Mouse (Mus musculus) forebrain, embryonic 14.5 days (tissue): ENCODE data around the gene Hs6st1. TPM values are rescaled to one million over a fixed set of nuclear protein-coding genes. Genes with fewer than 3 reads are reported as not detected.

Experiments
- ATAC-seq: fragments of 200-750 bp; cut with Nextera tagmentation; 2 replicates; pipeline ENCODE4 v1.8.0; 2017; ENCODE audit warnings: mild to moderate bottlenecking, moderate library complexity
- DNase-seq: peaks from one replicate; pipeline ENCODE4 v3.0.0-alpha.2; 2015; ENCODE audit warnings: low spot score
- H3K27ac ChIP-seq: fragments of 300-500 bp; sonication (generic); 2 replicates; pipeline ENCODE4 v1.5.1; 2014; ENCODE audit warnings: low read depth, mild to moderate bottlenecking, control low read depth, low read length, moderate library complexity
- H3K27me3 ChIP-seq: fragments of 300-500 bp; sonication (generic); replicated peaks from 2 replicates; pipeline ENCODE4 v1.6.1; 2014; ENCODE audit warnings: low read length, control low read depth, mixed read lengths; ENCODE audit not compliant: control insufficient read depth, insufficient read depth
- H3K36me3 ChIP-seq: fragments of 300-500 bp; sonication (generic); 2 replicates; pipeline ENCODE4 v1.6.1; 2014; ENCODE audit warnings: low read length, control low read depth; ENCODE audit not compliant: control insufficient read depth, insufficient read depth
- H3K4me1 ChIP-seq: fragments of 300-500 bp; sonication (generic); 2 replicates; pipeline ENCODE4 v1.6.1; 2014; ENCODE audit warnings: antibody characterized with exemption, low read length, control low read depth; ENCODE audit not compliant: control insufficient read depth, insufficient read depth
- H3K4me2 ChIP-seq: fragments of 300-500 bp; sonication (generic); 2 replicates; pipeline ENCODE4 v1.6.1; 2014; ENCODE audit warnings: mild to moderate bottlenecking, control low read depth, low read length
- H3K4me3 ChIP-seq: fragments of 300-500 bp; sonication (generic); 2 replicates; pipeline ENCODE4 v1.5.1; 2014; ENCODE audit warnings: low read depth, low read length, control low read depth
- H3K9ac ChIP-seq: fragments of 300-500 bp; sonication (generic); 2 replicates; pipeline ENCODE4 v1.6.1; 2014; ENCODE audit warnings: mild to moderate bottlenecking, low read length, control low read depth, moderate library complexity
- H3K9me3 ChIP-seq: fragments of 300-500 bp; sonication (generic); replicated peaks from 2 replicates; pipeline ENCODE4 v1.6.1; 2016; ENCODE audit warnings: low read length, control low read depth, mixed read lengths; ENCODE audit not compliant: control insufficient read depth
- WGBS: fragments of 180-500 bp; shearing (Covaris S2); extraction: QIAGEN DNeasy Blood & Tissue Kit; methylation state at CpG from one replicate; pipeline ENCODE4 v1.1.7; 2014; 5-methylcytosine and 5-hydroxymethylcytosine counted together
- polyA plus RNA-seq: library from polyadenylated mRNA; unstranded; fragments of >200 nt; fragmentation: Nextera tagmentation; extraction: Ambion mirVana; gene quantifications from 2 replicates; pipeline ENCODE4 v1.2.1, GENCODE M21; 2014

Hs6st1 gene
- polyA plus RNA-seq, 1 experiment from 2014 or later = 10.6 TPM

DNA sequence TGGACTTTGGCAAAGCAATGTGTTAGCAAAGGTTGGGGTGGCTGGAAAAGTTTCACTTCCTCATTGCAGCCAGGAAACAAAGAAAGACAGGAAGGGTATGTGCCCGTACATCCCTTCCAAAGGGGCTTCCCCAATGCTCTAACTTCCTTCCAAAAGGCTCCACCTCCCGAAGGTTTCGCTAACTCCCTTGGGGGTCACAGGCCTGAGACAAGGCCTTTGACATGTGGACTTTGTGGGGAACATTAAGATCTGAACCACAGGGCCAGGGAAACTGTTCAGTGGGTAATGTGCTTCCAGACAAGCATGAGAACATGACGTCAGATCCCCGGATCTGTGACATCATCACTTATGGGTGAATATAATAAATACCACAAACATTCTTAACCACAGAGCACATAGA, 15.5 kb upstream of the Hs6st1 start:
- no peaks in the 10 kb centered on the region for H3K36me3 ChIP-seq
- 92% methylated on average over 5 of the region's 5 CpGs for WGBS
- no peak overlapping the region for H3K4me3 ChIP-seq
- H3K9ac ChIP-seq = no peak overlapping the region
- no peaks in the 10 kb centered on the region for H3K27me3 ChIP-seq
- H3K9me3 ChIP-seq = no peaks in the 10 kb centered on the region
- no peak overlapping the region for H3K27ac ChIP-seq
- ATAC-seq = no peak
- H3K4me2 ChIP-seq = no peak overlapping the region
- H3K4me1 ChIP-seq = no peaks in the 10 kb centered on the region
- DNase-seq = no peak

DNA sequence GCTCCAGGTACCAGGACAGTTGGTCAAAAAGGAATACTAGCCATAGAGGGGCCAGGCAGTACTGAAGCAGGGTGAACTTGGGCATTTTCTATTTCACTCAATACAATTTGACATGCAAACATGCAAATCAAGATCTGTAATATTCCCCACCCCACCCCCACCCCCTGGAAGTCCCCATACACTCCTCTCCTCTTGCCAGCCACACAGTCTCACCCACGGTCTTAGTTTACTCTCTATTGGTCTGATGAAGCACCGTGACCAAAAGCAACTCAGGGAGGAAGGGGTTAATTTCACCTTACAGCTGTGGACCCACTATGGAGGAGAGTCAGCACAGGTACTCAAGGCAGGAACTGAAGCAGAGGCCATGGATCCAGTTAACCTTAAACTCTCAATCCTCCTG, 14.6 kb upstream of the Hs6st1 start:
- no peaks in the 10 kb centered on the region for H3K36me3 ChIP-seq
- no peak overlapping the region for H3K9ac ChIP-seq
- no peak overlapping the region for H3K4me3 ChIP-seq
- H3K4me2 ChIP-seq = no peak overlapping the region
- H3K27ac ChIP-seq = no peak overlapping the region
- DNase-seq (no peak), ATAC-seq (no peak)
- WGBS = 100% methylated on average over 2 of the region's 2 CpGs
- H3K27me3 ChIP-seq = no peaks in the 10 kb centered on the region
- H3K4me1 ChIP-seq = no peaks in the 10 kb centered on the region
- H3K9me3 ChIP-seq = no peaks in the 10 kb centered on the region

DNA sequence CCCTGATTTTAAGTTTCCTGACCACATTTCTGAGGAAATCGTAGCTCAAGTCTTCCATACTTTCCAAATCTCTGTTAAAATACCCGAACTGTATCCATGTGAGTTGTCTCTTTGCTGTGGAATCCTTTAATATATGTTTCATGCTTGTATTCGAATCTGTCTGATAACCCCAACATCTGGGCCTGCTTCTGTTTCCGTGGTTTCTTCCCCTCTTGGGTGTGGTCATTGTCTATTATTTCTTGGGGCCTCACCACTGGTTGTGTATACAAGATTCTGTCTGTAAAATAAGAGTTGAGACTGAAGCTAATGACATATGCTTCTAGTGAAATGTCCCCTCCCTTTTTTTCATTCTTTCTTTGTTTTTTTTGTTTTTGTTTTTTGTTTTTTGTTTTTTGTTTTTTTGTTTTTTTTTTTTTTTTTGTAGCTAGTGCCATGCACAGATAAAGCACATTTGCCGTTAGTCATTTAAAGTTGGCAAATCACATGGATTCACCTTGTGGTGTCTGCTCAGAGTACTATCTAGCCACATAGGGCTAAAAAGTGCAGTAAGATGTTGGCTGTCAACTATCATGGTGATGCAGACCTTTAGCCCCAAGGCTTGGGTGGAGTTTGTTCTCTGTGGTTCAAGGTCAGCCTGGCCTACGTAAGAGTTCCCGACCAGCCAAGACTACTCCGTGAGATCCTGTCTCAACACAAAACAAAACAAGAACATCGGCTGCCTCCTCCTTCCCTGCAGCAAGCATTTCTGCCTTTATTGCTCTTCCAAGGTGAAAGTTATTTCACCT, 13.8 kb upstream of the Hs6st1 start:
- Histone ChIP-seq H3K9ac (no peak overlapping the region), H3K4me1 (no peaks in the 10 kb centered on the region), H3K9me3 (no peaks in the 10 kb centered on the region), H3K36me3 (no peaks in the 10 kb centered on the region), H3K4me2 (no peak overlapping the region), H3K27ac (no peak overlapping the region), H3K27me3 (no peaks in the 10 kb centered on the region), H3K4me3 (no peak overlapping the region)
- DNase-seq = no peak
- 90% methylated on average over 9 of the region's 9 CpGs for WGBS
- ATAC-seq = no peak

DNA sequence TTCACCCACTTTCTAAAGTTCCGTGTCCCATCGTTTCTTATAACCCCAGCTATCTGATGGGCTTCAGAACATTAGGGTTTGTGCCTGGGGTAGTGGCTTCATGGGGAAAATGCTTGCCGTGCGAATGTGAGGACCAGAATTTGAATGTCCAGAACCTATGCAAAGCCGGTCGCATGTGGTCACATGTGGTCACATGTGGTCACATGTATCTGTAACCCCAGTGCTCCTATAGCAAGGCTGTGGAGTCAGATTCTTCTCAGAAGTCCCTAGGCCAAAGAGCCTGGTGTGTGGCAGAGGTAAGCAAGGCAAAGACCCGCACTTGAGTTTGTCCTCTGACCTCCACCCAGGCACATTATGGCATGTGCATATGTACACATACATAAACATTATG, 13.2 kb upstream of the Hs6st1 start:
- H3K9me3 ChIP-seq = no peaks in the 10 kb centered on the region
- H3K9ac ChIP-seq = no peak overlapping the region
- H3K36me3 ChIP-seq = no peaks in the 10 kb centered on the region
- peaks cover 3% of the 10 kb centered on the region for H3K4me1 ChIP-seq
- H3K27ac ChIP-seq = no peak overlapping the region
- H3K4me3 ChIP-seq = no peak overlapping the region
- WGBS = 93% methylated on average over 7 of the region's 7 CpGs
- no peak overlapping the region for H3K4me2 ChIP-seq
- ATAC-seq (no peak), DNase-seq (no peak)
- no peaks in the 10 kb centered on the region for H3K27me3 ChIP-seq

DNA sequence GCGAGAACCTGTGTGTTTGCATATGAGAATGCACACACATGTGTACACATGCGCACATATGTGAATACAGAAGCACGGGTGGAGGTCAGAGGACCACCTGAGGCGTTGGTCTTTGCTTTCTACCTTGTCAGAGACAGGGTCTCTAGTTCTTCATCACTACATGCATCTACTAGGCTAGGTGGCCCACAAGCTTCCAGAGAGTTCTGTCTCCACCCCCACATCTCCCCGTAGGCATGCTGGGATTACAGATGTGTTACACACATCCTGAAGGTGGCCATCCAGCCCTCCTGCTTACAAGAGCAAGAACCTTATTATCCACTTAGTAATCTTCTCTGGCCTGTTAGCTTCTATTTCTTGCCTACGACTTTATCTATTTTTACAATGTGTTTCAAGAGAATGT, 8.8 kb upstream of the Hs6st1 start:
- Histone ChIP-seq H3K4me2 (no peak overlapping the region), H3K4me1 (peaks cover 12% of the 10 kb centered on the region), H3K27me3 (no peaks in the 10 kb centered on the region), H3K9ac (no peak overlapping the region), H3K36me3 (no peaks in the 10 kb centered on the region), H3K9me3 (no peaks in the 10 kb centered on the region), H3K4me3 (no peak overlapping the region), H3K27ac (no peak overlapping the region)
- no peak for DNase-seq
- 84% methylated on average over 6 of the region's 6 CpGs for WGBS
- no peak for ATAC-seq

DNA sequence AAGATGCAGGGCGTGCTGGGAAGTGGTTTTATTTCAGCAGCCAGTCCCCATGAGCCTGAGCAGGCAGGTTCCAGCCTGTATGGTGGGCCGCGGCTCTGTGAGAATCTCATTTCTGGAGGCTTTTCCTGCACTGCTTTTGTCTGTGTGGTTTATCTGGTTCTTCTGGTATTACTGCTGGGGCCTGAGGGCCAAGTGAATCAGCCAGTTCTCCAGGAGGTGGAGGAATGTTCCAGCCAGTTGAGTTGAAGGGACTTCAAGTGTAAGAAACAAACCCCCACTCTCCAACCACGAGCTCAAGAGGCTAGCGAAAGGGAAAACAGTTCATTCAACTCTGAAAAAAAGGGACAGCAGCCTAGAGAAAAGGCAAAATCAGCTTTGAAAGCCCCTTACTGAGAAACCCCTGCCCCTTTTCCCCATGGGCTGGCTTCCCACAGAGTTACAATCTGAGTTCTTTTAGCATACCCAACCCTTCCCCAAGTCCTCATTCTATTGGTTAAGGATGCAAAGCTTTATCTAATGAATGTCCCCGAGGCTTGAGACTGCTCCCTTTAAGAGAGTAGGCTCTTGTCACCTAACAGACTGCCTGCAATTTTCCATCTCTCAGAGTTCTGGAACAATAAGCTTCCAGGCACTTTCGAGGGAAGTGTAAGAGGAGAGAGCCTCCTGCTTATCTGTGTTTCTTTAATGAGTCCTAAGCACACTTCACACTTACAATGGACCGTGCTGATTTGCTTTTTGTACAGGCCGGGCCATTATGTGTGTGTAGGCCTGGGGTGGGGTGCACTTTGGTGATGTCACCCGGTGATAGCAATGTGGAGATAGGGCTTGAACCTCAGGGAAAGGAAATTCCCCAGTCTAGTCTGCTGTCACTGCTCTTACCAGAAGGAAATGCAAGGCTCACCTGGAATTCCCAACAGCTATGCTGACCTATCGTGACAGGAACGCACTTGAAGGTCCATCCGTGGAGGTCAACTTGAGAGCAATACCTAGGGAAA, 7.9 kb upstream of the Hs6st1 start:
- H3K9me3 ChIP-seq = no peaks in the 10 kb centered on the region
- peaks cover 16% of the 10 kb centered on the region for H3K4me1 ChIP-seq
- no peak overlapping the region for H3K4me3 ChIP-seq
- H3K4me2 ChIP-seq = no peak overlapping the region
- WGBS = 18% methylated on average over 13 of the region's 13 CpGs
- no peak overlapping the region for H3K27ac ChIP-seq
- no peaks in the 10 kb centered on the region for H3K27me3 ChIP-seq
- no peak overlapping the region for H3K9ac ChIP-seq
- DNase-seq (no peak), ATAC-seq (no peak)
- no peaks in the 10 kb centered on the region for H3K36me3 ChIP-seq

DNA sequence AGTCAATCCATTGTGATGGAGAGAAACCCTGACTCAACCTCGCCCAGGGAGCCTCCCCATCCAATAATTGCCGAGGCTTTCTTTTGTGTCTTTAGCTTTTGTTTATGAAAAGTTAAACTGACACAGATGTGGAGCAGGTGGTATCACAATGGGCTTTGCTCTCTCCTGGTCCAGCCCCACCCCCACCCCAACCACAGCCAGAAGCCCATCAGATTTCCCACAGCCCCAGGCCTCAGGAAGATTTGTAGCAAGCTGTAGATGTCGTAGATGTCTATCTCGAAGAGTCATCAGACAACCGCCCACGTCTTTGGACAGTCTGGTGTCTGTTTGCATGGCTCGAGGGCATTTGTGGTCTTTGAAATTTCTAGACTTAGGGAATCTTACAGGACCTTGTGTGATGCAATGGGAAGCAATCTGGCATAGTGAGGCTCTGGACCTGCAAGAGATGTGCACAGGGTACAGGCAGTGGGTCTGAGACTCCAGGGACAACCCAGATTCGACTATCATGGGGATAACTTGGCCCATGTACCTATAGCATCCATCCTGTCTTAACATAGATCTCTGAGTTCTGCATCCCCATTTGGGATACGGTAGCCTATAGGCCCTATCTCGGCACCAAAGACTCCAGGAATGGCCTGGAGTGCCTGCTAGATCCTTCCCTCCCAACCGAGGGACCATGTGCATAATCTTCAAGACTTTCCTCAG, 6.8 kb upstream of the Hs6st1 start:
- Histone ChIP-seq H3K4me3 (no peak overlapping the region), H3K27ac (no peak overlapping the region), H3K4me2 (no peak overlapping the region), H3K9me3 (no peaks in the 10 kb centered on the region), H3K36me3 (no peaks in the 10 kb centered on the region), H3K27me3 (no peaks in the 10 kb centered on the region), H3K9ac (no peak overlapping the region), H3K4me1 (peaks cover 19% of the 10 kb centered on the region)
- DNase-seq (no peak), ATAC-seq (no peak)
- WGBS = 75% methylated on average over 11 of the region's 11 CpGs

DNA sequence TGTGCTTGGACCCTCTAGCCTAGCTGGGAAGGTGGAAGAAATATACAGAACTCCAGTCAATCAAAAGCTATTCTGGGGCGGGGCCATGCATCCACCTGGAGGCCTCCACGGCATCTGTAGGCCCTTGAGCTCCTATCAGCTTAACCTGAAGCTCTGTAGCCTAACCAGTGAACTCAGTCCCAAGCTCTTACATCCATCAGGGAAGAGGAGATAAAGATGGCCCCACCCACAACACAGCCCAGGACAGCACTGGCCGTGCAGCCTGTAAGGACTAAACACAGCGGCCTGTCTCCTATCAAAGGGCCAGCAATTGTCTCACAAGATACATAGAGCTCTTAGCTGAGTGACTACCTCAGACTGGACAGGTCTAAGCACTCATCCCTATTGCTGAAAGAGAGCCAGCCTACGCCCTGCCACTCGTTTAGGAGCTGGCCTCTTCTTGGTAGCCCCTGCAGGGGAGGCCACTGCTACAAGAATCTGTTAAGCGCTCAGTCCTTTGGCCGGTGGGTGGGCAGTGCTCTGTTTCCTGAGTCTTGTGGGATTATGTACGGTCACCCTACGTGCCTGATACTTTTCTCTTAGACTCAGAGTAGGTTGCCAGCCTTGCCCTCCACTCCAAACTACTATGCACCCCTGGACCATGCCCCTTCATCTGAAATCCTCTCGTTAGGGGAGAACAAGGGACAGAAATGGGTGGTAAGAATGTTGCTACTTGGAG, 6.0 kb upstream of the Hs6st1 start:
- H3K36me3 ChIP-seq = no peaks in the 10 kb centered on the region
- H3K4me1 ChIP-seq = peaks cover 19% of the 10 kb centered on the region
- 74% methylated on average over 11 of the region's 11 CpGs for whole genome bisulfite sequencing
- H3K4me3 ChIP-seq = no peak overlapping the region
- H3K9ac ChIP-seq = no peak overlapping the region
- no peaks in the 10 kb centered on the region for H3K9me3 ChIP-seq
- DNase-seq (no peak), ATAC-seq (no peak)
- H3K4me2 ChIP-seq = no peak overlapping the region
- H3K27ac ChIP-seq = no peak overlapping the region
- H3K27me3 ChIP-seq = no peaks in the 10 kb centered on the region
